Mouse (Mus musculus): ENCODE data around the gene Mycbp2.

Gene Mycbp2

DNA sequence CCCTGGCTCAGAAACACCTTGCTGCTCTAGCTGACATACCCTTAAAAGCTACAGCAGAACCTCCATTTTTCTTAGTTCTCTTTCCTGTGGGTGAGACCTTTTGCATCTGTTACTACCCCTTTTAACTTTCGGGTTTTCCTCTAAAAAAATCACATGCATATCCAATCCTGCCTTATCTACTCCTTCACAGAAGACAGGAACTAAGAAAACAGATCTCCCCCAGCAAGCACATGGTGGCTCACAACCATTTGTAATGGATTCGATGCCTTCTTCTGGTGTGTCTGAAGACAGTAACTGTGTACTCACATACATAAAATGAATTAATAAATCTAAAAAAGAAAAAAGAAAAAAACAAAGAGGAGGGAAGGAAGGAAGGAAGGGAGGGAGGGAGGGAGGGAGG is 87.9 kb downstream of the Mycbp2 start:
- no peak for DNase-seq (ENCODE audit: low spot score)

DNA sequence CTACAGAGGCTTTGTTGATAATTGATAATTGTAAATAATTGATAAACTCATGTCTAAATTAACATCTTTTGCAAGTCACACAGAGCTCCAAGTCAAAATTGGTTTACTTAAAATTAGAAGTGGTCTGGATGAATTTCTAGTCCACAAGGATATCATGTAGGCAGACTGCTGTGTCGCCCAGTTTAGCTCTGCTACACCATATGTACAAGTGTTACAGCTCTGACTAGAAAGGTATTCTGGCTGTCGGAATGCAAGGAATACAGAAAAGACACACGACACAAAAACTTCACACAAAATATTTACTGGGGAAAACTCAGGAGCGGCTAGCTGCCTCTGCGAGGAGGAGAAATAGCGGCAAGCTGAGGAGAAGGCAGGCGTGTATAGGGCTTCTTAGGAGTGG is 89.7 kb downstream of the Mycbp2 start:
- DNase-seq (ENCODE audit: low spot score) = no peak

DNA sequence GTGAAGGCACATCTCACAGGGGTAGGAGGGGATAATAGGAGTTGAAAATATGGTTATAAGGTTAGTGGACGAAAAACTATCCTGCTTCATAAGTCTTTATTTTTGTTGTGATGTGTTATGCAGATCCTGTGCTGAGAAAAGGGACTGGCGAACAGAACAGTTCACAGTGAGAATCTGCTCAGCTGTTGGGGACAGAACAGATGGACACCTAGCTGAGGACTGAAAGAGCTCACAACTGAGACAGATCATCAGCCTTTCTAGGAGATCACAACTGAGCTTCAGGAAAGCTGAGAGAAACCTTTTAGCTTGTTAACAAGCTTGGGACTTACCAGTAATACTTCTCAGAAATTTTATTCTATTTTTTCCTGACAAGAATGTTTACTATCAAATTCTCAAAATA is 92.3 kb downstream of the Mycbp2 start:
- DNase-seq (ENCODE audit: low spot score) = no peak

GRCm38 (mm10) chr14:103242020-103242419 is 104.6 kb downstream of the Mycbp2 start:
- DNase-seq (ENCODE audit: low spot score) = no peak

GRCm38 (mm10) chr14:103234770-103235169 is 111.8 kb downstream of the Mycbp2 start:
- DNase-seq (ENCODE audit: low spot score) = no peak

GRCm38 (mm10) chr14:103233640-103234593 is 112.7 kb downstream of the Mycbp2 start:
- DNase-seq (ENCODE audit: low spot score) = no peak

GRCm38 (mm10) chr14:103222356-103222755 is 124.3 kb downstream of the Mycbp2 start:
- no peak for DNase-seq (ENCODE audit: low spot score)

GRCm38 (mm10) chr14:103221751-103222150 is 124.9 kb downstream of the Mycbp2 start:
- no peak for DNase-seq (ENCODE audit: low spot score)

DNA sequence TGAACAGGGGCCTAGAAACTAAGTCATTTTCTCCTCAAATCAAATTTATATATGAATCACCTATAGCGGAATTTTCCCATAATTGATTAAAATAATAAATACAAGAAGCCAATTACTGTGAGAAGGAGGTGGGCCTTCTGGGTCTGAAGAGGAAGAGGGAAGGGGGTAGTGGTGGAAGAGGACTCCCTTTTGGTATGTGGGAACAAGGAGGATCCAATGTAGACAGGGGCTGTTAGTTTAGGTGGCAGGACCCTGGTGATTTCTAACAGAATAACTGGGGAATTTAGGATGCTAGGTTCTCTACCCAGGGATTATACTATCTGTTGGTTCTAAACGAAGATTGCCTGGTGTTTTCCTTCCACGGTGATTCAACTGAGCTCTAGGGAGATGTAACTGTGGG is 130.3 kb downstream of the Mycbp2 start:
- no peak for DNase-seq (ENCODE audit: low spot score)

DNA sequence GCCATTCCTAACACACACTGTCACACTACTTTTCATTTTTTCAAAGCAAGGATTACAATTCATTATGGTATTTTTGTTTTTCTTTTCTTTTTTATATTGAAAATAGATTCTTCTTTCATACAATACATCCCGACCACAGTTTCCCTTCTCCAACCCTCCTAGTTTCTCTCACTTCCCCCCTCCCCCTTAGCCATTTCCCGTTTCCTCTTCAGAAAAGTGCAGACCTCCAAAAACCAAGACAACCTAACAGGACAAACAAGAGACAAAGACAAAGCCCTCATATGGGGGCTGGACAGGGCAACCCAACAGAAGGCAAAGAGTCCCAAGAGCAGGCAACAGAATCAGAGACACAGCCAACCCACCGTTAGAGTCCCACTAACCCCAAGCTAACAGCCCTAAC is 160.0 kb downstream of the Mycbp2 start:
- no peak for DNase-seq (ENCODE audit: low spot score)

GRCm38 (mm10) chr14:103186076-103186475 is 160.5 kb downstream of the Mycbp2 start:
- DNase-seq (ENCODE audit: low spot score) = no peak

DNA sequence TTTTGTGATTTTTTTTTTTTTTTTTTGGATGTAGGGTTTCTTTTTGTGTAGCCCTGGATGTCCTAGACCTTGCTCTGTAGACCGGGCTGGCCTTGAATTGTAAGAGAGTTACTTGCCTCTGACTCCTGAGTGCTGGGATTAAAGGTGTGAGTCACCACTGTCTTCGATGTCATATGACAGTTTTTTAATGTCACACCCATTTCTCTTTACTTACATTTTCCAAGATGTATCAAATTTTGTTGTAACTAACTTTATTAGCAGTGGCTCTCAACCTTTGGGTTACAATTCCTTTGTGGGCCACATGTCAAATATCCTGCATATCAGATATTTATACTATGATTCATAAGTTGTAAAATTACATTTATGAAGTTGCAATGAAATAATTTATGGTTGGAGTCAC is 166.5 kb downstream of the Mycbp2 start:
- DNase-seq (ENCODE audit: low spot score) = no peak

GRCm38 (mm10) chr14:103162923-103163322 is 183.7 kb downstream of the Mycbp2 start:
- DNase-seq (ENCODE audit: low spot score) = peak; percentile 39

DNA sequence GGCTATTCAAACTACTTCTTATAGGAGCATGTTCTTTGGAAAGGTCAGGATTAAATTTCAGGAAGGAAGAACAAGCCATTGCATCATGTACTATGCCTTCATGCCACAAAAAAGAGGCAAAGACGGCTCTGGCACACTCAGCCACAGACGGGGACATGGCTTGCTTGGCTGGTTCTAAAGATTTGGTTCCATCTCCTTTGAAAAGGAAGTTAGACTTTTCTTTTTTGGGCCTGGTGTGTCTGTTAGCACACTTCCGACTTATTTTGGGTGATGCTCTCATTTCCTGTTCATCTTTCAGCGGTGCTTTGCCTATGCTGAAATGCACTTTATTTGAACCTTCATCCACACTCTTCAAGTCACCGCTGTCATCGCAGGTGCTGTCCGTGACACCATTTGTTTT is 190.9 kb downstream of the Mycbp2 start:
- DNase-seq (ENCODE audit: low spot score) = no peak

DNA sequence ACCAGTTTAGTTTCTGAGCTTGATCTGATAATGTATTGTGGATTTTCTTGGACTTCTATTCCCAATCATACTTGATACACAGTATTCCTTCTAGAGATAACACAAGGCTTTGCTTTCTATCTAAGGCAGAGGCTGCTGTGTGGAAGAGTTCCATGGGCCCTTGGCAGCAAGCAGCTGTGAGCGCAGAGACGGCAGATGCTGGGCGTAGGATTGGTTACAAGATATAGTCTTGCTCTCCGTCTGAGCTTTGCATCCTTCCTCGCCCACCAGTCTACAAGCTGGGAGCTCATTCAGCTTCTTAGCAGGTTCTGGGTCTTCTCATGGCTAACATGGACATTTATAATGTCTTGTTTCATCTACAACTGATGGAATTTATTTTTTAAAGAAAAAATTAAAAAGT is 196.5 kb downstream of the Mycbp2 start:
- DNase-seq (ENCODE audit: low spot score) = peak; percentile 53

GRCm38 (mm10) chr14:103131991-103132390 is 214.6 kb downstream of the Mycbp2 start:
- DNase-seq (ENCODE audit: low spot score) = no peak

- DNase-seq (ENCODE audit: low spot score) = no peak
Measured at GRCm38 (mm10) chr14:103125756-103126155, 220.9 kb downstream of the Mycbp2 start.

DNA sequence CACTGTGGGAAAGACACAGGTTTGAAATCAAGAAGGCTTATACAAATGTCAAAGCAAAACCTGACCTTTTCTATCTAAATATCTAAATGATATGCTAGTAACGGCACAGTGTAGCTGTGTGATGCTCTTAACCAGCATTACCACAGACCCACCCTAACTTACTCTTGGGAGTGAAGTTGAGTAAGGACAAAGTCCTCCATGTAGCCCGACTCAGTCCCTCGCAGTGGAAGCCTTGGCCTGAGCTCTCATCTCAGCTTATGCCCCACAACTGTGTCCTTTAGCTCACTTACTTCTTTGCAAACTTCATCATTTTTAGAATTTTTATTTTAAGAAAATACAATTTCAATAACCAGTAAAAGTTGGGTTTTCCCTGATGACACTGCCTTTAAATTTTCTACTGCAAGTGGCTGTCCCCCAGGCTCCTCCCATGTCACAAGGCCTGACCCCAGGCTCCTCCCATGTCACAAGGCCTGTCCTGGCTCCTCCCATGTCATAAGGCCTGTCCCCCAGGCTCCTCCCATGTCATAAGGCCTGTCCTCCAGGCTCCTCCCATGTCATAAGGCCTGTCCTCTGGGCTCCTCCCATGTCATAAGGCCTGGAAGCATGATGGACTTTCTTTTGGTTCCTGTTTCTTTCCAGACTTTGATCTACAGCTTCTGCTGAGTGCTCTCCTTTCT is 231.5 kb downstream of the Mycbp2 start:
- no peak for DNase-seq (ENCODE audit: low spot score)

DNA sequence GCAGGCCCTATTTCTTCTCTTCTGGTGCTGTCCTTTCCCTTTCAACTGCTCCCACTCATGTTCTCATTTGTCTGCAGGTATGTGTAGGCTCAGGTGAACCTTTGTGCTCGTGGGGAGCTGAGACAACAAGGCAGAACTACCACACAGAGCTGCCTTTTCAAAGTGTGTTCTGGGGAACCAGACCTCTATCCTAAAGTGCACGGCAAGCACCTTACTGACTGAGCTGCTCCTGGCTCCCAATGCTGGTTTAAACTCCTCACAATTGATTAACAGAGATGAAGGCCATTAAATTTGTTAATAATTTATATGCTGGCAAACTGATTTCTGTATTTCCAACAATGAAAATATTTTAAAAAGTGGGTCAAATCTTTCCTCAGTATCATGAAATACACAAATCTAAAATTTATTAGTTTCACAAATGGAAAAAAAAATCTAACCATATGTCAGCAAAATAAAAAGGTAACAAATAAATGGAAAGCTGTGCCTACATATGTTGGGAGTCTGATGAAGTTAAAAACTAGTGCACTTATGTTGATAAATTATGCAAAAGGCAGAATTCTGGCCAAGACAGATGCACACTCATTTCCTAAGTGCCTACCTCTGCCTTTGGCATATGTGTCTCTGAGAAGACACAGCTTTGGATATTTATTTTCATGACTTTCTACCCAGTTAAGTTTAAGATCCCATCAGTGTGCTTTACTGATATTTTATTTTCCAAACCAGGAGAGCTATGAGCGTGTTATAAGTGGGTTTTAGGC is 233.8 kb downstream of the Mycbp2 start:
- DNase-seq (ENCODE audit: low spot score) = no peak

DNA sequence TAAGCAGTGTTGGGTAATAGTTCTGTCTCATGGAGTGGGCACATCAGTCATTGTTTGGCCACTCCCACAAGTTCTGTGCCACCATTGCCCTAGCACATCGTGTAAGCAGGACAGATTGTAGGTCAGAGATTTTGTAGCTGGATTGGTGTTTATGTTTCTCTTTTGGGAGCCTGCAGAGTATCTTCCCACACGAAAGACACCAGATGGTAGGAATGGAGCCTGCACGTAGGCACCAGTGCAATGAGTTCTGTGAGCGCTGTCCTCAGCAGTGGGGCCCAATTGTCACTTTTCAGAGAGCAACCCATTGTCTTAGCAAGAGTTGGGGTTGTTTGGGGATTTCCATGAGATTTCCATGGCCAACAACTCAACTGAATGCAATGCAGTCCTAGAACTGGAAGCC is 236.6 kb downstream of the Mycbp2 start:
- no peak for DNase-seq (ENCODE audit: low spot score)

- no peak for DNase-seq (ENCODE audit: low spot score)
Measured at GRCm38 (mm10) chr14:103106301-103106700, 240.3 kb downstream of the Mycbp2 start.

DNA sequence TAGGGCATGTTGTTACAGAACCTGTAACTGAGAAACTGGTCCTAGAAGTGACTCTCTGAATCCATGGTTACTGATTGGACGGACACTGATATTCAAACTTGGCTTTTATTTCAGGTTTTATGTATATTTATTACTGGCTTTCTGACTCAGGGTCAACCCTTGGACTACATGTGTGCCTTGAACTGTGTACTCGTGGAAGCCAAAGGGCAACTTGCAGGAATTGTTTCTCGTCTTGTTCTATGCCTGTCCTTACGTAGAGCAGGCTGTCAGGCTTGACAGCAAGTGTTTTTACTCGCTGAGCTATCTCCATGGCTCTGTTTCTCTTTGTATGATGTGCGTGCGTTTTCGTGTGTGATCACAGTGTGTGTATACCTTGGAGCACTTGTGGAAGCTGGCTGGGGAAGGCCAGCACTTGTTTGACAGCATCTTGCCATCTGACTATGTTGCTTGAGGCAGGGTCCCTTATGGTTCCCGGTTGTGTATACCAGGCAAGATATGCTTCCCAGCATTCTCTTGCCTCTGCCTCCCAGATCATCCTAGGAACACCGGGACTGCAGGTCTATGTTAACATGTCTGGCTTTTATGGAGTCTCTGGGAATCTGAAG is 243.8 kb downstream of the Mycbp2 start:
- DNase-seq (ENCODE audit: low spot score) = no peak

All from left cerebral cortex, adult 11 months (tissue).